ENCODE assay signal across 18 mouse cellular contexts in the genomic region with DNA sequence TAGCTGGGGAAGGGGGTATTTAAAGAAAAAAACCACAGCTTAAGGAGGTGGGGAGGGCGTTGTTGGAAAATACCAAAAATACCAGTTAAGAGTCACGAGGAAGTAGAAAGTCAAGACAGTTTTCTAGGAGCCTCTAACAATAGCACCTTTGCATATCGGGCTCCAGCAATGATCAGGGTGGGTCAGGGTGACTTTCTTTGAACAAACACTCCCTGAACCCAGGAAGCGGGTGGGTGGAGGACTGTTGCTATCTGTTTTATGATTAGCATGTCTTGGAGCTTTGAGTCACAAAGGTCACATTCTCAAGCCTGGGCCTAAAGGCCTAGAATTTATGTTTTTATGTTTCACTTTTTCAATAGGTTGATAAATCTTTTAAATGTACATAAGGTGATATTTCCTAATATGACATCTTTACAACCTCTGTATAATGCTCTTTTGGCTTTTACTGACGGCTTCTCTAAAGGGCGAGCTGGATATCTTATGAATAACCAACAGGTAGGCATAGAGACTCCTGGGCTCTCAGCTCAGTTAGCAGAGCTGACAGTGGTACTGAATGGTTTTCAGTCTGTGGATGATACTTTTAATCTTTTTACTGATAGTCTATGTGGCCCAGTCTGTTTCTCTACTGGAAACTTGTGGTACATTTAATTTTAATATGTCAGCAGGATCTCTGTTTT.
"Had no signal": no experiment of that assay in that cellular context is flagged by ENCODE, and none has a peak within 500 bp of the region (broad histone marks: within the 10 kb centered on the region; RNA-seq: fewer than 3 reads in every experiment).

No protein-coding gene starts in this region.

- H3K4me3 ChIP-seq: midbrain, embryonic 10.5 days; midbrain, embryonic 13.5 days; midbrain, embryonic 15.5 days; myocyte; neural tube, embryonic 13.5 days; neural tube, embryonic 15.5 days; stomach, embryonic 15.5 days had no signal

- H3K9ac ChIP-seq: lung, embryonic 14.5 days; midbrain, embryonic 13.5 days; midbrain, embryonic 15.5 days; neural tube, embryonic 13.5 days; neural tube, embryonic 15.5 days; stomach, embryonic 15.5 days had no signal

- H3K27me3 ChIP-seq: midbrain, embryonic 13.5 days; midbrain, embryonic 15.5 days; neural tube, embryonic 13.5 days; neural tube, embryonic 15.5 days; stomach, embryonic 15.5 days had no signal

- H3K27ac ChIP-seq: midbrain, embryonic 10.5 days; midbrain, embryonic 13.5 days; midbrain, embryonic 15.5 days; neural tube, embryonic 13.5 days; neural tube, embryonic 15.5 days; stomach, embryonic 15.5 days; stomach, postnatal 0 days had no signal

- H3K36me3 ChIP-seq: midbrain, embryonic 10.5 days; midbrain, embryonic 13.5 days; midbrain, embryonic 15.5 days; neural tube, embryonic 13.5 days; neural tube, embryonic 15.5 days; stomach, embryonic 15.5 days had no signal

- DNase-seq: lung, adult 18-20 months; lung, embryonic 14.5 days; lung, postnatal 10 days; lung, postnatal 4 days; retina, postnatal 1 day; right cerebral cortex, adult 18-20 months; right cerebral cortex, postnatal 25 days; right cerebral cortex, postnatal 4 days; thymus, adult 2 months; thymus, postnatal 36 days had no signal

- H3K9me3 ChIP-seq: midbrain, embryonic 10.5 days; midbrain, embryonic 13.5 days; midbrain, embryonic 15.5 days; neural tube, embryonic 13.5 days; neural tube, embryonic 15.5 days; stomach, embryonic 15.5 days had no signal

- H3K4me2 ChIP-seq: lung, embryonic 14.5 days; midbrain, embryonic 13.5 days; midbrain, embryonic 15.5 days; neural tube, embryonic 13.5 days; neural tube, embryonic 15.5 days; stomach, embryonic 15.5 days had no signal

- ATAC-seq: midbrain, embryonic 13.5 days; midbrain, embryonic 15.5 days had no signal

- H3K4me1 ChIP-seq: midbrain, embryonic 10.5 days; neural tube, embryonic 13.5 days; stomach, embryonic 15.5 days had no signal
